Mouse (Mus musculus) fat pad, adult 2 months (tissue): ENCODE data around the gene Cldn15.
"Not testable (repeated sequence)": the region's sequence is repeated elsewhere in the genome, so short reads cannot be mapped to it uniquely, and the experiment has no call there.

Experiments
- DNase-seq: peaks from one replicate; pipeline ENCODE4 v3.0.0-alpha.2; 2011; ENCODE audit warnings: low read depth, low spot score; ENCODE audit errors: extremely low read depth

Cldn15 gene

GRCm38 (mm10) chr5:136949551-136950336 is 16.7 kb upstream of the Cldn15 start:
- DNase-seq, result not testable (repeated sequence)

- DNase-seq, result no peak
Observed at GRCm38 (mm10) chr5:136950521-136950920, 15.9 kb upstream of the Cldn15 start.

GRCm38 (mm10) chr5:136952153-136952552 is 14.3 kb upstream of the Cldn15 start:
- no peak for DNase-seq

GRCm38 (mm10) chr5:136953015-136953414 is 13.4 kb upstream of the Cldn15 start, which contains the start of gene Fis1:
Fis1 (plus strand) TSS chr5:136953275.
- no peak for DNase-seq

- DNase-seq, result no peak
Observed at GRCm38 (mm10) chr5:136953440-136953951, 12.9 kb upstream of the Cldn15 start.

- no peak for DNase-seq
Observed at GRCm38 (mm10) chr5:136955622-136956021, 10.8 kb upstream of the Cldn15 start.

- DNase-seq, result no peak
Observed at GRCm38 (mm10) chr5:136957250-136957649, 9.2 kb upstream of the Cldn15 start.

GRCm38 (mm10) chr5:136958991-136959605 is 7.3 kb upstream of the Cldn15 start:
- no peak for DNase-seq

- DNase-seq, result no peak
Observed at GRCm38 (mm10) chr5:136960053-136960452, 6.4 kb upstream of the Cldn15 start.

GRCm38 (mm10) chr5:136961334-136961982 is 5.0 kb upstream of the Cldn15 start:
- no peak for DNase-seq

- no peak for DNase-seq
Observed at GRCm38 (mm10) chr5:136961983-136962461, 4.4 kb upstream of the Cldn15 start.

GRCm38 (mm10) chr5:136962501-136962900 is 3.9 kb upstream of the Cldn15 start:
- no peak for DNase-seq

- DNase-seq, result no peak
Observed at GRCm38 (mm10) chr5:136962966-136963540, 3.4 kb upstream of the Cldn15 start.

- no peak for DNase-seq
Observed at GRCm38 (mm10) chr5:136965210-136965609, 1.2 kb upstream of the Cldn15 start.

GRCm38 (mm10) chr5:136965686-136966085 is 730 bp upstream of the Cldn15 start:
- DNase-seq, result no peak

GRCm38 (mm10) chr5:136966861-136967455 is 542 bp downstream of the Cldn15 start:
- no peak for DNase-seq

GRCm38 (mm10) chr5:136967592-136967991 is 1.2 kb downstream of the Cldn15 start:
- no peak for DNase-seq

GRCm38 (mm10) chr5:136970703-136971102 is 4.3 kb downstream of the Cldn15 start:
- no peak for DNase-seq

GRCm38 (mm10) chr5:136973670-136974069 is 7.3 kb downstream of the Cldn15 start:
- DNase-seq, result no peak

GRCm38 (mm10) chr5:136977769-136978168 is 11.4 kb downstream of the Cldn15 start:
- DNase-seq, result no peak

- DNase-seq, result no peak
Observed at GRCm38 (mm10) chr5:136979762-136980161, 13.3 kb downstream of the Cldn15 start.
